Mouse (Mus musculus): ENCODE measurements around the gene Gm6401.
"Not testable (repeated sequence)": the region's sequence is repeated elsewhere in the genome, so short reads cannot be mapped to it uniquely, and the experiment has no call there.

Gene Gm6401

DNA sequence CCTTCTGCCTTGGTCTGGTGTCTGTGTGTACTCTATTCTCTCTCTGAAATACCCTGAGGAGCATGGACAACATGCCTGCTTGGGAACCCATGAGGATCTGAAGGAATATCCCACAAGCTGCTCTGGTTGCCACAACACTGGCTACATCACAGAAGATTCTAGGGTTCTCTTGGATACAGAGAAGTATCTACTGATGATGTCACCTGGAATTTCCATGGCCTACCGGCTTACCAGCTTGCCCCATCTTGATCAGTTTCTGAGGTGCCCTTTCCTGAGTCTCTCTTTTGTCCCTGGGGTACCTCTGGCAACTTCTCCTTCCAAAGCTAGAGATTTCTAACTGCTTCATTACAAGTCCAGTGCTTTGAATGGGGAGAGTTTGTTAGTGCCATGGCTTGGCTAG lies at the start of gene Gm6401:
Gm6401 (minus strand) TSS at position 101 of the 400 bp plus-strand sequence.
- DNase-seq (ENCODE audit: low read depth, low spot score): not testable (repeated sequence)

DNA sequence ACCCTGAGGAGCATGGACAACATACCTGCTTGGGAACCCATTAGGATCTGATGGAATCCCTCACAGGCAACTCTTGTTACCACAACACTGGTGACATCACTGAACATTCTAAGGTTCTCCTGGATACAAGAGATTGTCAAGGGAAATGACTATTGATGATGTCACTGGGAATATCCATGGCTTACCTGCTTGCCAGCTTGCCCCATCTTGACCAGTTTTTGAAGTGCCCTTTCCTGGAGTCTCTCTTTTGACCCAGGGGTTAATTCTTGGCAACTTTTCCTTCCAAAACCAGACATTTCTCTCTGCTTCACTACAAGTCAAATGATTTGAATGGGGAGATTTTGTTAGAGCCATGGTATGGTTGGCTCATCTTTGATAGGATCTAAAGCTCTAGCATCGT lies 15.5 kb upstream of the Gm6401 start, which contains the start of gene Gm3543:
Gm3543 (minus strand) TSS at position 101 of the 400 bp plus-strand sequence.
- DNase-seq (ENCODE audit: low read depth, low spot score): not testable (repeated sequence)

DNA sequence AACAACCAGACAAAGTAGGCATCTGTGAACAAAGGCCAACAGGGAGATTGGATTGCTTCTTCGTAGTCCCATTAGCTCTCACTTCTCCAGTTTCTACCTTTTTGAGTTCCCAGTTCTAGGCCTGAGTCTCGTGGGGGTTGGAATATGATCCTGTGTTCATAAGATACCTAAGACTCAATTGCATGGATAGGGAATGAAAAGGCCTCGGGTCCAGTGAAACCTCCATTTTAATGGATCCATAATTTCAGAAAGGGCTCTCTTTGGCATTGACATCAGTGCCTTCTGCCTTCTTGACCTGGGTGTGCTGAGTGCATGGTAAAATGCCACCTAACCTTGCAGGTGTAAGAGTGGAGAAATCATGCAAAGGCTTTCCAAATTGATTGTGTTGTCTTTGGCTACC lies 869 bp upstream of the Gm6401 start:
- not testable (repeated sequence) for DNase-seq (ENCODE audit: low read depth, low spot score)

DNA sequence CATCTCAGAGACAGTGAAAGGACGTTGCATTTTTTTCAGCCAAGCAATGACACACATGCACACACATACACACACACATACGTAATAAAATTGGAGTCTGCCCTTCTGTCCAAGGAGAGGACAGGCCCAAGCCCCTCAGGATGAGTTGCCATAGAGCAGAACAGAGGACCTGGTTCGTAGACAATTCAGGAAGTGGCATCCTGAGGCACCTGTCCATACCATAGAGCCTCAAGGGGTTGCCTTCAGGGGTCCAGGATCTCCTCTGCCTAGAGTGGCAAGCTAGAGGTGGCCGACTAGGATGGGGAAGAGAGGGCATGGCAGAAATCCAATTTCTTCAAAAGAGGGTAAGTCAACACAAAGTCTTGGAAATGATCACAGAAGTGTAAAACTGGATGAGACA lies 3.6 kb downstream of the Gm6401 start:
- not testable (repeated sequence) for DNase-seq (ENCODE audit: low read depth, low spot score)

DNA sequence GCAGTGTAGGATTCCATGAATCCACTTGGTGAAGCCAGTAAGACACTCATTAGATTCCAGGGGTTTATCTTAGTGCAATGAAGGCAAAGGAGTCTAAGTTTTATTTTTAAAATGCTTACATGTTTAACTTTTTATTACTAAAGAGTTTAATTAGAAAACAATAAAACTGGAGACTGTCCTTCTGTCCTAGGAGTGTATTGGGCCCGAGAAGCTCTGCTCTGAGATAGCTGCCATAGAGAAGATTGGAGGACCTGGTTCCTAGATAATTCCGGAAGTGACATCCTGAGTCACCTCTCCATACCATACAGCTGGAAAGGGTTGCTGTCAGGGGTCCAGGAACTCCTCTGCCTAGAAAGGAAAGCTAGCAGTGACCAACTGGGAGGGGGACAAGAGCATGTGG lies 24.0 kb downstream of the Gm6401 start, which contains the start of gene 1700024B05Rik:
1700024B05Rik (plus strand) TSS at position 301 of the 400 bp plus-strand sequence.
- DNase-seq (ENCODE audit: low read depth, low spot score): not testable (repeated sequence)

DNA sequence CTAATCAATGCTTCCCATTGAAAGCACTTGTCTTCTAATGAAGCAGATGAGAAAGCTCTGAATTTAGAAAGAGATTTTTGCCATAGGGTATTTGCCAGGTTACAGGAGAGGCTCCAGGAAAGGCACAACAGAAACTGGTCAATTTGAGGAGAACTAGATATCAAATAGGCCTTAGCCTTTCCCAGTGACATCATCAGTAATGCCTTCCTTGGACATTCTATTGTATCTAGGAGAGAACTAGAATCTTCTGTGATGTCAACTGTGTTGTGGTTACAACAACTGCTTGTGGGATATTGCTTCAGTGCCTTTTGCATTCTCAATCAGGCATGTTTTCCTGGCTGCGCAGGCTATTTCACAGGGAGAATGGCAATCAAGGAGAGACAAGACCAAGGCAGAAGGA lies 43.1 kb downstream of the Gm6401 start, which contains the start of gene 1700049E17Rik1:
1700049E17Rik1 (plus strand) TSS at position 301 of the 400 bp plus-strand sequence.
- not testable (repeated sequence) for DNase-seq (ENCODE audit: low read depth, low spot score)

Data from CD4-positive helper T cell, adult 2 months (primary cell).